ENCODE assay signal across 7 mouse cellular contexts in genomic region chr9:112447515-112447914, GRCm38 (mm10).
DNase-seq lines count a peak whose midpoint lies in the region; ATAC-seq lines count a peak whose summit lies in the region.

No protein-coding gene starts in this region.

- 11% methylated on average over 2 of the region's 2 CpGs for WGBS in forebrain, embryonic 15.5 days

- H3K4me1 ChIP-seq in forebrain, embryonic 15.5 days = peaks cover 17% of the 10 kb centered on the region

- H3K27ac ChIP-seq in forebrain, embryonic 15.5 days (replicated peaks) = 0 out of 2 replicates have a peak overlapping the region, but pooled peaks have one; percentile 34

- no peaks in the 10 kb centered on the region for H3K9me3 ChIP-seq in forebrain, embryonic 15.5 days

- no peak overlapping the region for H3K4me2 ChIP-seq in forebrain, embryonic 15.5 days (replicated peaks)

- peak; percentile 64 for DNase-seq in Muller cell, postnatal 12 days (ENCODE audit: inconsistent ontology term)
- peak; percentile 67 for DNase-seq in cerebellum, adult 11 months
- no peak for DNase-seq in urinary bladder, postnatal 10 days (ENCODE audit: low spot score)
- DNase-seq in natural killer cell, adult 2 months (ENCODE audit: low spot score in 2 of 2) = no peak
- no peak for DNase-seq in left cerebral cortex, adult 18-20 months (ENCODE audit: low spot score in 2 of 2)

- H3K27me3 ChIP-seq in forebrain, embryonic 15.5 days = no peaks in the 10 kb centered on the region

- H3K9ac ChIP-seq in forebrain, embryonic 15.5 days (replicated peaks) = no peak overlapping the region

- peak; percentile 62 for ATAC-seq in forebrain, embryonic 15.5 days (replicated peaks)
- 0 out of 2 replicates have a peak, but pooled peaks have one; percentile 44 for ATAC-seq in megakaryocyte-erythroid progenitor cell, adult 5-6 weeks (replicated peaks; ENCODE audit: low FRiP score, low TSS enrichment, poor library complexity, severe bottlenecking)

- H3K36me3 ChIP-seq in forebrain, embryonic 15.5 days = no peaks in the 10 kb centered on the region

- H3K4me3 ChIP-seq in forebrain, embryonic 15.5 days = no peak overlapping the region

Comparison
In these comparisons a context has a peak if more than half of its experiments do, and no peak if none do; other contexts are left out.
1. DNase-seq: peak in Muller cell, postnatal 12 days (single experiment) and cerebellum, adult 11 months (single experiment); none in urinary bladder, postnatal 10 days (single experiment), natural killer cell, adult 2 months (0 of 2) and left cerebral cortex, adult 18-20 months (0 of 2).